Mouse (Mus musculus): ENCODE results near the gene Fcho2.
"Not testable (repeated sequence)": the region's sequence is repeated elsewhere in the genome, so short reads cannot be mapped to it uniquely, and the experiment has no call there.

Fcho2 gene

GRCm38 (mm10) chr13:98815147-98815785 is at the start of gene Fcho2:
Fcho2 (minus strand) TSS chr13:98815449.
- in situ Hi-C loops (cut with MboI, MseI): no loop called here

- in situ Hi-C loops (cut with MboI, MseI): loop anchor here (25.0 kb wide), 4 partner anchors 482 to 1957 kb away; partner anchors contain the start of genes Mrps27 and Ptcd2
Observed at GRCm38 (mm10) chr13:98855291-98855690, 40.0 kb upstream of the Fcho2 start.

- in situ Hi-C loops (cut with MboI, MseI): no loop called here
Observed at GRCm38 (mm10) chr13:98845794-98846193, 30.5 kb upstream of the Fcho2 start.

GRCm38 (mm10) chr13:98836423-98837088 is 21.3 kb upstream of the Fcho2 start:
- in situ Hi-C loops (cut with MboI, MseI): no loop called here

GRCm38 (mm10) chr13:98835740-98836139 is 20.5 kb upstream of the Fcho2 start:
- in situ Hi-C loops (cut with MboI, MseI): no loop called here

- in situ Hi-C loops (cut with MboI, MseI): no loop called here
Observed at GRCm38 (mm10) chr13:98834723-98835122, 19.5 kb upstream of the Fcho2 start.

- in situ Hi-C loops (cut with MboI, MseI): no loop called here
Observed at GRCm38 (mm10) chr13:98834199-98834598, 18.9 kb upstream of the Fcho2 start.

GRCm38 (mm10) chr13:98832451-98833450 is 17.5 kb upstream of the Fcho2 start:
- in situ Hi-C loops (cut with MboI, MseI): no loop called here

- in situ Hi-C loops (cut with MboI, MseI): not testable (repeated sequence)
Observed at GRCm38 (mm10) chr13:98829026-98829425, 13.8 kb upstream of the Fcho2 start.

- in situ Hi-C loops (cut with MboI, MseI): no loop called here
Observed at GRCm38 (mm10) chr13:98825574-98825973, 10.3 kb upstream of the Fcho2 start.

GRCm38 (mm10) chr13:98819094-98819493 is 3.8 kb upstream of the Fcho2 start:
- in situ Hi-C loops (cut with MboI, MseI): no loop called here

- in situ Hi-C loops (cut with MboI, MseI): no loop called here
Observed at GRCm38 (mm10) chr13:98818205-98818604, 3.0 kb upstream of the Fcho2 start.

GRCm38 (mm10) chr13:98817766-98818165 is 2.5 kb upstream of the Fcho2 start:
- in situ Hi-C loops (cut with MboI, MseI): no loop called here

GRCm38 (mm10) chr13:98816981-98817660 is 1.9 kb upstream of the Fcho2 start:
- in situ Hi-C loops (cut with MboI, MseI): not testable (repeated sequence)

- in situ Hi-C loops (cut with MboI, MseI): no loop called here
Observed at GRCm38 (mm10) chr13:98816571-98816970, 1.3 kb upstream of the Fcho2 start.

- in situ Hi-C loops (cut with MboI, MseI): no loop called here
Observed at GRCm38 (mm10) chr13:98814275-98815040, 791 bp downstream of the Fcho2 start.

GRCm38 (mm10) chr13:98813596-98814274 is 1.5 kb downstream of the Fcho2 start:
- in situ Hi-C loops (cut with MboI, MseI): no loop called here

- in situ Hi-C loops (cut with MboI, MseI): no loop called here
Observed at GRCm38 (mm10) chr13:98813167-98813566, 2.1 kb downstream of the Fcho2 start.

- in situ Hi-C loops (cut with MboI, MseI): no loop called here
Observed at GRCm38 (mm10) chr13:98812285-98812684, 3.0 kb downstream of the Fcho2 start.

GRCm38 (mm10) chr13:98810143-98810542 is 5.1 kb downstream of the Fcho2 start:
- in situ Hi-C loops (cut with MboI, MseI): no loop called here
